Mouse (Mus musculus): ENCODE measurements at regions not wholly inside any gene's neighbourhood (a gene's known extent, or its start where the extent isn't known, plus 50 kb on each side); places are given as distances from the start of the nearest gene placed in this dataset.

- ATAC-seq (ENCODE audit: low read depth) = no peak
- H3K36me3 ChIP-seq (ENCODE audit: control insufficient read depth, insufficient read depth, low read length) = no peaks in the 10 kb centered on the region
- WGBS = 74% methylated on average over 3 of the region's 3 CpGs
- H3K27ac ChIP-seq (ENCODE audit: low read length) = no peak overlapping the region
- H3K4me3 ChIP-seq (ENCODE audit: low read length) = no peak overlapping the region
- peaks cover 5% of the 10 kb centered on the region; the same call in 1 of the 2 replicates for H3K4me1 ChIP-seq (replicated peaks; ENCODE audit: control insufficient read depth, insufficient read depth, low read length)
- H3K9me3 ChIP-seq (ENCODE audit: control insufficient read depth, low read length) = no peaks in the 10 kb centered on the region
- H3K27me3 ChIP-seq (ENCODE audit: control insufficient read depth, insufficient read depth, low read depth, low read length) = no peaks in the 10 kb centered on the region
- no peak overlapping the region for H3K9ac ChIP-seq (ENCODE audit: low read length)
- no peak overlapping the region for H3K4me2 ChIP-seq (ENCODE audit: low read depth, low read length)
Measured at GRCm38 (mm10) chr15:62845884-62846283, 999.1 kb downstream of the Gsdmc2 start.

GRCm38 (mm10) chr15:62825586-62825985, 1019.4 kb downstream of the Gsdmc2 start:
- Histone ChIP-seq H3K9me3 (ENCODE audit: control insufficient read depth, low read length) (no peaks in the 10 kb centered on the region), H3K4me3 (ENCODE audit: low read length) (no peak overlapping the region), H3K27me3 (ENCODE audit: control insufficient read depth, insufficient read depth, low read depth, low read length) (no peaks in the 10 kb centered on the region), H3K4me2 (ENCODE audit: low read depth, low read length) (no peak overlapping the region), H3K27ac (ENCODE audit: low read length) (no peak overlapping the region), H3K9ac (ENCODE audit: low read length) (no peak overlapping the region), H3K4me1 (replicated peaks; ENCODE audit: control insufficient read depth, insufficient read depth, low read length) (no peaks in the 10 kb centered on the region), H3K36me3 (ENCODE audit: control insufficient read depth, insufficient read depth, low read length) (no peaks in the 10 kb centered on the region)
- ATAC-seq (ENCODE audit: low read depth) = no peak

GRCm38 (mm10) chr15:62823861-62824518, 1021.0 kb downstream of the Gsdmc2 start:
- Histone ChIP-seq H3K36me3 (ENCODE audit: control insufficient read depth, insufficient read depth, low read length) (no peaks in the 10 kb centered on the region), H3K9ac (ENCODE audit: low read length) (no peak overlapping the region), H3K4me3 (ENCODE audit: low read length) (no peak overlapping the region), H3K9me3 (ENCODE audit: control insufficient read depth, low read length) (no peaks in the 10 kb centered on the region), H3K27me3 (ENCODE audit: control insufficient read depth, insufficient read depth, low read depth, low read length) (no peaks in the 10 kb centered on the region), H3K27ac (ENCODE audit: low read length) (no peak overlapping the region), H3K4me2 (ENCODE audit: low read depth, low read length) (no peak overlapping the region), H3K4me1 (replicated peaks; ENCODE audit: control insufficient read depth, insufficient read depth, low read length) (no peaks in the 10 kb centered on the region)
- 57% methylated on average over 1 of the region's 1 CpGs for whole genome bisulfite sequencing
- ATAC-seq (ENCODE audit: low read depth) = no peak

GRCm38 (mm10) chr15:62822305-62822704, 1022.7 kb downstream of the Gsdmc2 start:
- ATAC-seq (ENCODE audit: low read depth) = no peak
- no peaks in the 10 kb centered on the region for H3K4me1 ChIP-seq (replicated peaks; ENCODE audit: control insufficient read depth, insufficient read depth, low read length)
- no peaks in the 10 kb centered on the region for H3K27me3 ChIP-seq (ENCODE audit: control insufficient read depth, insufficient read depth, low read depth, low read length)
- H3K9ac ChIP-seq (ENCODE audit: low read length) = no peak overlapping the region
- no peaks in the 10 kb centered on the region for H3K9me3 ChIP-seq (ENCODE audit: control insufficient read depth, low read length)
- no peak overlapping the region for H3K4me2 ChIP-seq (ENCODE audit: low read depth, low read length)
- H3K27ac ChIP-seq (ENCODE audit: low read length) = no peak overlapping the region
- no peak overlapping the region for H3K4me3 ChIP-seq (ENCODE audit: low read length)
- no peaks in the 10 kb centered on the region for H3K36me3 ChIP-seq (ENCODE audit: control insufficient read depth, insufficient read depth, low read length)

GRCm38 (mm10) chr15:62813093-62813492, 1031.9 kb downstream of the Gsdmc2 start:
- Histone ChIP-seq H3K4me1 (replicated peaks; ENCODE audit: control insufficient read depth, insufficient read depth, low read length) (no peaks in the 10 kb centered on the region), H3K36me3 (ENCODE audit: control insufficient read depth, insufficient read depth, low read length) (no peaks in the 10 kb centered on the region), H3K27ac (ENCODE audit: low read length) (no peak overlapping the region), H3K9ac (ENCODE audit: low read length) (no peak overlapping the region), H3K4me3 (ENCODE audit: low read length) (no peak overlapping the region), H3K27me3 (ENCODE audit: control insufficient read depth, insufficient read depth, low read depth, low read length) (no peaks in the 10 kb centered on the region), H3K4me2 (ENCODE audit: low read depth, low read length) (no peak overlapping the region), H3K9me3 (ENCODE audit: control insufficient read depth, low read length) (no peaks in the 10 kb centered on the region)
- WGBS = 78% methylated on average over 1 of the region's 1 CpGs
- no peak for ATAC-seq (ENCODE audit: low read depth)

GRCm38 (mm10) chr15:62812026-62812425, 1033.0 kb downstream of the Gsdmc2 start:
- Histone ChIP-seq H3K4me3 (ENCODE audit: low read length) (no peak overlapping the region), H3K27me3 (ENCODE audit: control insufficient read depth, insufficient read depth, low read depth, low read length) (no peaks in the 10 kb centered on the region), H3K4me2 (ENCODE audit: low read depth, low read length) (no peak overlapping the region), H3K9me3 (ENCODE audit: control insufficient read depth, low read length) (no peaks in the 10 kb centered on the region), H3K36me3 (ENCODE audit: control insufficient read depth, insufficient read depth, low read length) (no peaks in the 10 kb centered on the region), H3K4me1 (replicated peaks; ENCODE audit: control insufficient read depth, insufficient read depth, low read length) (no peaks in the 10 kb centered on the region), H3K27ac (ENCODE audit: low read length) (no peak overlapping the region), H3K9ac (ENCODE audit: low read length) (no peak overlapping the region)
- no peak for ATAC-seq (ENCODE audit: low read depth)
- 46% methylated on average over 2 of the region's 2 CpGs for WGBS

- Histone ChIP-seq H3K4me1 (replicated peaks; ENCODE audit: control insufficient read depth, insufficient read depth, low read length) (no peaks in the 10 kb centered on the region), H3K27me3 (ENCODE audit: control insufficient read depth, insufficient read depth, low read depth, low read length) (no peaks in the 10 kb centered on the region), H3K36me3 (ENCODE audit: control insufficient read depth, insufficient read depth, low read length) (no peaks in the 10 kb centered on the region), H3K9ac (ENCODE audit: low read length) (no peak overlapping the region), H3K4me2 (ENCODE audit: low read depth, low read length) (no peak overlapping the region), H3K4me3 (ENCODE audit: low read length) (no peak overlapping the region), H3K9me3 (ENCODE audit: control insufficient read depth, low read length) (no peaks in the 10 kb centered on the region), H3K27ac (ENCODE audit: low read length) (no peak overlapping the region)
- ATAC-seq (ENCODE audit: low read depth) = no peak
- WGBS = 65% methylated on average over 3 of the region's 3 CpGs
Measured at GRCm38 (mm10) chr15:62809320-62809719, 1035.7 kb downstream of the Gsdmc2 start.

- Histone ChIP-seq H3K36me3 (ENCODE audit: control insufficient read depth, insufficient read depth, low read length) (no peaks in the 10 kb centered on the region), H3K9me3 (ENCODE audit: control insufficient read depth, low read length) (no peaks in the 10 kb centered on the region), H3K27ac (ENCODE audit: low read length) (no peak overlapping the region), H3K9ac (ENCODE audit: low read length) (no peak overlapping the region), H3K4me1 (replicated peaks; ENCODE audit: control insufficient read depth, insufficient read depth, low read length) (no peaks in the 10 kb centered on the region), H3K27me3 (ENCODE audit: control insufficient read depth, insufficient read depth, low read depth, low read length) (no peaks in the 10 kb centered on the region), H3K4me3 (ENCODE audit: low read length) (no peak overlapping the region), H3K4me2 (ENCODE audit: low read depth, low read length) (no peak overlapping the region)
- ATAC-seq (ENCODE audit: low read depth) = no peak
- 63% methylated on average over 4 of the region's 4 CpGs for whole genome bisulfite sequencing
Measured at GRCm38 (mm10) chr15:62808087-62808808, 1036.7 kb downstream of the Gsdmc2 start.

GRCm38 (mm10) chr15:62807364-62807763, 1037.6 kb downstream of the Gsdmc2 start:
- 62% methylated on average over 1 of the region's 1 CpGs for WGBS
- Histone ChIP-seq H3K4me2 (ENCODE audit: low read depth, low read length) (no peak overlapping the region), H3K27me3 (ENCODE audit: control insufficient read depth, insufficient read depth, low read depth, low read length) (no peaks in the 10 kb centered on the region), H3K9ac (ENCODE audit: low read length) (no peak overlapping the region), H3K9me3 (ENCODE audit: control insufficient read depth, low read length) (no peaks in the 10 kb centered on the region), H3K4me1 (replicated peaks; ENCODE audit: control insufficient read depth, insufficient read depth, low read length) (no peaks in the 10 kb centered on the region), H3K36me3 (ENCODE audit: control insufficient read depth, insufficient read depth, low read length) (no peaks in the 10 kb centered on the region), H3K27ac (ENCODE audit: low read length) (no peak overlapping the region), H3K4me3 (ENCODE audit: low read length) (no peak overlapping the region)
- ATAC-seq (ENCODE audit: low read depth) = no peak

Measured in lung, embryonic 16.5 days (tissue).